Mouse (Mus musculus): ENCODE measurements around the gene Syn3. TPM values are rescaled to one million over a fixed set of nuclear protein-coding genes. Genes with fewer than 3 reads are reported as not detected.
A peak's percentile ranks its signal among the peaks of the same experiment; 100 is the strongest.
"Not testable (repeated sequence)": the region's sequence is repeated elsewhere in the genome, so short reads cannot be mapped to it uniquely, and the experiment has no call there.

The Syn3 gene
- 2.1 TPM for polyA plus RNA-seq (2021)

- TF ChIP-seq CTCF (IDR thresholded peaks at IDR 0.05) = peak; percentile 99
- in situ Hi-C loops (cut with MboI; ENCODE audit: low pct_unique_long_range_greater_than_20kb) = no loop called here
- CTCF ChIA-PET = interaction anchor here (0.8 to 3.3 kb wide), 16 partner anchors 11 to 570 kb away, joined by 3 to 24 read pairs (median 5); no protein-coding TSS in a partner anchor
Measured at GRCm38 (mm10) chr10:86498673-86499391, at the start of gene Syn3. TSS of gene Syn3 (minus strand) at chr10:86498896.

GRCm38 (mm10) chr10:86526357-86526874, 27.7 kb upstream of the Syn3 start:
- H3K27me3 ChIP-seq, CTCF ChIA-PET, POLR2A ChIA-PET: not testable (repeated sequence)

More at GRCm38 (mm10) chr10:86498673-86499391, at the start of gene Syn3:
- POLR2A ChIA-PET = interaction anchor here (0.5 to 1.4 kb wide), 3 partner anchors 32 to 632 kb away, joined by 3 read pairs; no protein-coding TSS in a partner anchor
- H3K27me3 ChIP-seq = no peaks in the 10 kb centered on the region
- ATAC-seq = peak; percentile 99
- DNase-seq (ENCODE audit: low read depth, low spot score) = peak; percentile 55

GRCm38 (mm10) chr10:86513801-86514200, 15.1 kb upstream of the Syn3 start:
- no peak for TF ChIP-seq CTCF (IDR thresholded peaks at IDR 0.05)
- in situ Hi-C loops (cut with MboI; ENCODE audit: low pct_unique_long_range_greater_than_20kb) = no loop called here
- CTCF ChIA-PET = interaction anchor here (1.3 kb wide), 1 partner anchor 15 kb away, joined by 3 read pairs; the partner anchor contains the start of gene Syn3
- no peak for ATAC-seq
- POLR2A ChIA-PET = no interaction called here
- peaks cover 52% of the 10 kb centered on the region for H3K27me3 ChIP-seq
- no peak for DNase-seq (ENCODE audit: low read depth, low spot score)

More at GRCm38 (mm10) chr10:86526357-86526874, 27.7 kb upstream of the Syn3 start:
- ATAC-seq; DNase-seq (ENCODE audit: low read depth, low spot score): not testable (repeated sequence)
- in situ Hi-C loops (cut with MboI; ENCODE audit: low pct_unique_long_range_greater_than_20kb) = loop anchor here (10.0 kb wide), 1 partner anchor 148 kb away; no protein-coding TSS in a partner anchor

GRCm38 (mm10) chr10:86510941-86511340, 12.2 kb upstream of the Syn3 start:
- ChIA-PET POLR2A (no interaction called here), CTCF (no interaction called here)
- ATAC-seq = no peak
- peaks cover 39% of the 10 kb centered on the region for H3K27me3 ChIP-seq
- TF ChIP-seq CTCF (IDR thresholded peaks at IDR 0.05) = no peak
- no peak for DNase-seq (ENCODE audit: low read depth, low spot score)
- in situ Hi-C loops (cut with MboI; ENCODE audit: low pct_unique_long_range_greater_than_20kb) = no loop called here

GRCm38 (mm10) chr10:86502063-86502462, 3.4 kb upstream of the Syn3 start:
- ChIA-PET CTCF (no interaction called here), POLR2A (no interaction called here)
- TF ChIP-seq CTCF (IDR thresholded peaks at IDR 0.05) = no peak
- in situ Hi-C loops (cut with MboI; ENCODE audit: low pct_unique_long_range_greater_than_20kb) = no loop called here
- peaks cover 9% of the 10 kb centered on the region for H3K27me3 ChIP-seq
- no peak for DNase-seq (ENCODE audit: low read depth, low spot score)
- ATAC-seq = no peak

- ChIA-PET POLR2A (interaction anchor here (0.5 to 1.4 kb wide), 3 partner anchors 31 to 382 kb away, joined by 3 read pairs; no protein-coding TSS in a partner anchor), CTCF (interaction anchor here (0.8 to 3.3 kb wide), 17 partner anchors 8 to 569 kb away, joined by 3 to 24 read pairs (median 4); no protein-coding TSS in a partner anchor)
- peak; percentile 67 for DNase-seq (ENCODE audit: low read depth, low spot score)
- no peak for TF ChIP-seq CTCF (IDR thresholded peaks at IDR 0.05)
- in situ Hi-C loops (cut with MboI; ENCODE audit: low pct_unique_long_range_greater_than_20kb) = no loop called here
- ATAC-seq = peak; percentile 56
- H3K27me3 ChIP-seq = no peaks in the 10 kb centered on the region
Measured at GRCm38 (mm10) chr10:86498051-86498672, 534 bp downstream of the Syn3 start.

- ATAC-seq (no peak), DNase-seq (ENCODE audit: low read depth, low spot score) (no peak)
- no peak for TF ChIP-seq CTCF (IDR thresholded peaks at IDR 0.05)
- ChIA-PET CTCF (no interaction called here), POLR2A (no interaction called here)
- in situ Hi-C loops (cut with MboI; ENCODE audit: low pct_unique_long_range_greater_than_20kb) = no loop called here
- H3K27me3 ChIP-seq = no peaks in the 10 kb centered on the region
Measured at GRCm38 (mm10) chr10:86495851-86496250, 2.8 kb downstream of the Syn3 start.

GRCm38 (mm10) chr10:86493140-86493539, 5.6 kb downstream of the Syn3 start:
- ChIA-PET CTCF (interaction anchor here (1.5 to 2.1 kb wide), 4 partner anchors 9 to 39 kb away, joined by 3 to 9 read pairs (median 6); no protein-coding TSS in a partner anchor), POLR2A (no interaction called here)
- in situ Hi-C loops (cut with MboI; ENCODE audit: low pct_unique_long_range_greater_than_20kb) = no loop called here
- no peak for ATAC-seq
- DNase-seq (ENCODE audit: low read depth, low spot score) = no peak
- no peaks in the 10 kb centered on the region for H3K27me3 ChIP-seq
- TF ChIP-seq CTCF (IDR thresholded peaks at IDR 0.05) = no peak

GRCm38 (mm10) chr10:86492089-86492907, 6.4 kb downstream of the Syn3 start:
- ChIA-PET POLR2A (no interaction called here), CTCF (interaction anchor here (1.5 to 2.1 kb wide), 4 partner anchors 8 to 38 kb away, joined by 3 to 9 read pairs (median 6); no protein-coding TSS in a partner anchor)
- in situ Hi-C loops (cut with MboI; ENCODE audit: low pct_unique_long_range_greater_than_20kb) = no loop called here
- no peaks in the 10 kb centered on the region for H3K27me3 ChIP-seq
- ATAC-seq (no peak), DNase-seq (ENCODE audit: low read depth, low spot score) (no peak)
- no peak for TF ChIP-seq CTCF (IDR thresholded peaks at IDR 0.05)
